ENCODE assay signal across 13 mouse cellular contexts in the genomic region with DNA sequence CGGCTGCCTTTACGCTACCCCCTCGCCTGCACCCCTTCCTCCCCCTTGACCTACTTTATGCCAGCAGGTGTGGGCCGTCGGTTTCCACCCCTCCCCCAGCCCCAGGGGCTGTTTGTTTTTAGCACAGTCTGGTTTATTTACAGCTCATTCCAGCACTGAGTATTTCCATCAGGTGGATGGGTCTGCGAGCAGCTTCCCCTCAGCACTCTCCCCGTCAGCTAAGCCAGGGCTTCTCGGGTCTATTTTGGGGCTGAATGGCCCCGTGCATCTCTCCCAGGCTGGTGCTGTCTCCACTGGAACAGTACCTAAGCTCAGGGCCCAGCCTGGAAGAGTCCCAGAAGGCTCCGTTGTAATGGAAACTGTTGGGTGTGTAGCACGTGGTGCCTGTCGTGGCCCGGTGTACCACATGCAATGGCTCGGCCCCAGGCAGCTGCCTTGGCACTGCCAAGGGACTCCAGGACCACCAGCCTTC. TPM values are rescaled to one million over a fixed set of nuclear protein-coding genes. Genes with fewer than 3 reads are reported as not detected.
DNase-seq lines count a peak whose midpoint lies in the region; ATAC-seq lines count a peak whose summit lies in the region.
"Had no signal": no experiment of that assay in that cellular context is flagged by ENCODE, and none has a peak within 500 bp of the region (broad histone marks: within the 10 kb centered on the region; RNA-seq: fewer than 3 reads in every experiment).

No protein-coding gene starts in this region.

- no peak overlapping the region for H3K27ac ChIP-seq in limb, embryonic 13.5 days
- no peak overlapping the region for H3K27ac ChIP-seq in midbrain, embryonic 14.5 days (replicated peaks; ENCODE audit: low read depth, low read length)
- H3K27ac ChIP-seq: stomach, postnatal 0 days had no signal

- peaks cover 13% of the 10 kb centered on the region for H3K4me1 ChIP-seq in limb, embryonic 13.5 days
- H3K4me1 ChIP-seq in midbrain, embryonic 14.5 days (ENCODE audit: control insufficient read depth, insufficient read depth, low read length) = no peaks in the 10 kb centered on the region

- no peak overlapping the region for H3K9ac ChIP-seq in limb, embryonic 13.5 days
- no peak overlapping the region for H3K9ac ChIP-seq in midbrain, embryonic 14.5 days (replicated peaks; ENCODE audit: low read length)
- H3K9ac ChIP-seq: lung, embryonic 14.5 days had no signal

- no peaks in the 10 kb centered on the region for H3K36me3 ChIP-seq in limb, embryonic 13.5 days
- no peaks in the 10 kb centered on the region for H3K36me3 ChIP-seq in midbrain, embryonic 14.5 days (ENCODE audit: control insufficient read depth, insufficient read depth, low read length)

- no peak overlapping the region for H3K4me2 ChIP-seq in limb, embryonic 13.5 days (replicated peaks)
- no peak overlapping the region for H3K4me2 ChIP-seq in midbrain, embryonic 14.5 days (ENCODE audit: low read length)
- H3K4me2 ChIP-seq: lung, embryonic 14.5 days had no signal

- H3K4me3 ChIP-seq in limb, embryonic 13.5 days = no peak overlapping the region
- no peak overlapping the region for H3K4me3 ChIP-seq in midbrain, embryonic 14.5 days (replicated peaks; ENCODE audit: low read depth, low read length)

- no peaks in the 10 kb centered on the region for H3K27me3 ChIP-seq in limb, embryonic 13.5 days
- H3K27me3 ChIP-seq in midbrain, embryonic 14.5 days (ENCODE audit: control insufficient read depth, insufficient read depth, low read length) = no peaks in the 10 kb centered on the region

- no peaks in the 10 kb centered on the region for H3K9me3 ChIP-seq in limb, embryonic 13.5 days
- H3K9me3 ChIP-seq in midbrain, embryonic 14.5 days (ENCODE audit: control insufficient read depth, low read length) = no peaks in the 10 kb centered on the region

- DNase-seq in frontal cortex, postnatal 10 days (ENCODE audit: low spot score in 2 of 2) = no peak
- peak; percentile 22 to 61 for DNase-seq in lung, postnatal 4 days
- DNase-seq in lung, postnatal 36 days = no peak
- peak; percentile 93 to 97 for DNase-seq in thymus, postnatal 36 days
- DNase-seq in midbrain, embryonic 14.5 days = no peak
- DNase-seq in testis, postnatal 14 days (ENCODE audit: low spot score) = no peak
- DNase-seq: adrenal gland, postnatal 14 days; cerebellum, adult 2 months; kidney, adult 9 months; lung, embryonic 14.5 days had no signal

- 41% methylated on average over 14 of the region's 14 CpGs for WGBS in limb, embryonic 13.5 days
- WGBS in midbrain, embryonic 14.5 days = 85% methylated on average over 14 of the region's 14 CpGs

- ATAC-seq in frontal cortex, adult (ENCODE audit: low TSS enrichment) = peak; percentile 31; the same call in 1 of the 2 replicates
- ATAC-seq in limb, embryonic 13.5 days (ENCODE audit: low FRiP score, low read depth) = 0 out of 2 replicates have a peak, but pooled peaks have one; percentile 28
- ATAC-seq in midbrain, embryonic 14.5 days (ENCODE audit: low FRiP score, low TSS enrichment) = no peak

RNA-seq across cellular contexts. Expression of a gene that starts 35.1 kb away (rescaled TPM):
- 3.3 and 3.8 TPM in 2 replicates for polyA plus RNA-seq in limb, embryonic 13.5 days (2015; fragmentation: Nextera tagmentation; extraction: Ambion mirVana)
- polyA plus RNA-seq in midbrain, embryonic 14.5 days (2014; fragmentation: Nextera tagmentation; extraction: Ambion mirVana) = not detected in 2 replicates

Comparison
In these comparisons a context has a peak if more than half of its experiments do, and no peak if none do; other contexts are left out.
1. DNase-seq: peak in lung, postnatal 4 days (2 of 2) and thymus, postnatal 36 days (2 of 2); none in frontal cortex, postnatal 10 days (0 of 2), lung, postnatal 36 days (single experiment), midbrain, embryonic 14.5 days (single experiment) and testis, postnatal 14 days (single experiment).